Mouse (Mus musculus): ENCODE data around the gene Tbrg4. TPM values are rescaled to one million over a fixed set of nuclear protein-coding genes. Genes with fewer than 3 reads are reported as not detected.

The Tbrg4 gene
- total RNA-seq, 2 experiments from 2014 or later = 47.0 to 49.6 TPM

GRCm38 (mm10) chr11:6597523-6597922 is 28.3 kb downstream of the Tbrg4 start:
- no peak for DNase-seq (ENCODE audit: low spot score in 2 of 2)
- intact Hi-C loops (cut with DNase I) = no loop called here

GRCm38 (mm10) chr11:6596616-6597015 is 29.3 kb downstream of the Tbrg4 start:
- intact Hi-C loops (cut with DNase I) = no loop called here

GRCm38 (mm10) chr11:6596205-6596604 is 29.7 kb downstream of the Tbrg4 start:
- intact Hi-C loops (cut with DNase I) = no loop called here
- DNase-seq (ENCODE audit: low spot score in 2 of 2) = no peak

More at GRCm38 (mm10) chr11:6596616-6597015, 29.3 kb downstream of the Tbrg4 start:
- no peak for DNase-seq (ENCODE audit: low spot score in 2 of 2)

- no peak for DNase-seq (ENCODE audit: low spot score in 2 of 2)
- intact Hi-C loops (cut with DNase I) = no loop called here
Measured at GRCm38 (mm10) chr11:6595339-6595738, 30.5 kb downstream of the Tbrg4 start.

GRCm38 (mm10) chr11:6594845-6595244 is 31.0 kb downstream of the Tbrg4 start:
- DNase-seq (ENCODE audit: low spot score in 2 of 2) = no peak
- intact Hi-C loops (cut with DNase I) = no loop called here

GRCm38 (mm10) chr11:6593406-6593805 is 32.5 kb downstream of the Tbrg4 start:
- intact Hi-C loops (cut with DNase I) = no loop called here
- no peak for DNase-seq (ENCODE audit: low spot score in 2 of 2)

- no peak for DNase-seq (ENCODE audit: low spot score in 2 of 2)
- intact Hi-C loops (cut with DNase I) = no loop called here
Measured at GRCm38 (mm10) chr11:6590933-6591675, 34.8 kb downstream of the Tbrg4 start.

GRCm38 (mm10) chr11:6589838-6590237 is 36.0 kb downstream of the Tbrg4 start:
- intact Hi-C loops (cut with DNase I) = no loop called here
- DNase-seq (ENCODE audit: low spot score in 2 of 2) = no peak

- intact Hi-C loops (cut with DNase I) = no loop called here
- DNase-seq (ENCODE audit: low spot score in 2 of 2) = no peak
Measured at GRCm38 (mm10) chr11:6588295-6588694, 37.6 kb downstream of the Tbrg4 start.

- no peak for DNase-seq (ENCODE audit: low spot score in 2 of 2)
- intact Hi-C loops (cut with DNase I) = no loop called here
Measured at GRCm38 (mm10) chr11:6587249-6587940, 38.5 kb downstream of the Tbrg4 start.

GRCm38 (mm10) chr11:6586660-6587059 is 39.2 kb downstream of the Tbrg4 start:
- no peak for DNase-seq (ENCODE audit: low spot score in 2 of 2)
- intact Hi-C loops (cut with DNase I) = no loop called here

GRCm38 (mm10) chr11:6585748-6586147 is 40.1 kb downstream of the Tbrg4 start:
- no peak for DNase-seq (ENCODE audit: low spot score in 2 of 2)
- intact Hi-C loops (cut with DNase I) = no loop called here

GRCm38 (mm10) chr11:6581560-6581959 is 44.3 kb downstream of the Tbrg4 start:
- intact Hi-C loops (cut with DNase I) = no loop called here
- DNase-seq (ENCODE audit: low spot score in 2 of 2) = no peak

GRCm38 (mm10) chr11:6580065-6580750 is 45.7 kb downstream of the Tbrg4 start:
- intact Hi-C loops (cut with DNase I) = no loop called here
- DNase-seq (ENCODE audit: low spot score in 2 of 2) = no peak

- intact Hi-C loops (cut with DNase I) = no loop called here
- DNase-seq (ENCODE audit: low spot score in 2 of 2) = no peak
Measured at GRCm38 (mm10) chr11:6579361-6579760, 46.5 kb downstream of the Tbrg4 start.

- intact Hi-C loops (cut with DNase I) = no loop called here
- no peak for DNase-seq (ENCODE audit: low spot score in 2 of 2)
Measured at GRCm38 (mm10) chr11:6576151-6576550, 49.7 kb downstream of the Tbrg4 start.

- no peak for DNase-seq (ENCODE audit: low spot score in 2 of 2)
- intact Hi-C loops (cut with DNase I) = no loop called here
Measured at GRCm38 (mm10) chr11:6569410-6569777, 56.5 kb downstream of the Tbrg4 start.

GRCm38 (mm10) chr11:6568584-6569409 is 57.1 kb downstream of the Tbrg4 start:
- DNase-seq (ENCODE audit: low spot score in 2 of 2) = peak; percentile 37 to 60
- intact Hi-C loops (cut with DNase I) = no loop called here

GRCm38 (mm10) chr11:6567951-6568350 is 57.9 kb downstream of the Tbrg4 start:
- intact Hi-C loops (cut with DNase I) = no loop called here
- no peak for DNase-seq (ENCODE audit: low spot score in 2 of 2)

GRCm38 (mm10) chr11:6566496-6566895 is 59.4 kb downstream of the Tbrg4 start:
- intact Hi-C loops (cut with DNase I) = no loop called here
- no peak for DNase-seq (ENCODE audit: low spot score in 2 of 2)
